Mouse (Mus musculus): Measurements from ENCODE around the gene Irf4. TPM values are rescaled to one million over a fixed set of nuclear protein-coding genes. Genes with fewer than 3 reads are reported as not detected.

The Irf4 gene
- 71.9 TPM for polyA plus RNA-seq (2015; fragmentation: Illumina TruSeq; extraction: RNeasy Lipid Tissue Mini Kit (QIAGEN cat#74804); ENCODE audit: insufficient read depth, low replicate concordance)

GRCm38 (mm10) chr13:30749021-30749556, at the start of gene Irf4:
Gene Irf4 (plus strand): TSS chr13:30749226.

Other genes starting within 250 kb of the Irf4 start
- 94.5 TPM for gene Uqcrfs1, start 203.9 kb upstream of the Irf4 start, polyA plus RNA-seq (2015; fragmentation: Illumina TruSeq; extraction: RNeasy Lipid Tissue Mini Kit (QIAGEN cat#74804); ENCODE audit: insufficient read depth, low replicate concordance)
- gene Dusp22, start 89.2 kb upstream of the Irf4 start, polyA plus RNA-seq (2015; fragmentation: Illumina TruSeq; extraction: RNeasy Lipid Tissue Mini Kit (QIAGEN cat#74804); ENCODE audit: insufficient read depth, low replicate concordance) = 36.3 TPM
- not detected for gene Hus1b, start 198.5 kb downstream of the Irf4 start, polyA plus RNA-seq (2015; fragmentation: Illumina TruSeq; extraction: RNeasy Lipid Tissue Mini Kit (QIAGEN cat#74804); ENCODE audit: insufficient read depth, low replicate concordance)
- 35.8 TPM for gene Exoc2, start 224.9 kb downstream of the Irf4 start, polyA plus RNA-seq (2015; fragmentation: Illumina TruSeq; extraction: RNeasy Lipid Tissue Mini Kit (QIAGEN cat#74804); ENCODE audit: insufficient read depth, low replicate concordance)
- gene Gm5447, start 225.0 kb downstream of the Irf4 start, polyA plus RNA-seq (2015; fragmentation: Illumina TruSeq; extraction: RNeasy Lipid Tissue Mini Kit (QIAGEN cat#74804); ENCODE audit: insufficient read depth, low replicate concordance) = not detected